Mouse (Mus musculus) CH12.LX (cell line): ENCODE data around the gene Chrd.

ENCODE experiments used
- POLR2A ChIP-seq: IDR thresholded peaks from 2 replicates; pipeline ENCODE4 v1.6.1; 2011; ENCODE audit warnings: low read depth, mild to moderate bottlenecking, improper control_type of control experiment, low read length
- SIN3A ChIP-seq: IDR thresholded peaks from 2 replicates; pipeline ENCODE4 v1.6.1; 2012; ENCODE audit warnings: low read length, improper control_type of control experiment, inconsistent platforms
- SMC3 ChIP-seq: IDR thresholded peaks from 2 replicates; pipeline ENCODE4 v1.6.1; 2011; ENCODE audit warnings: low read depth, low read length, improper control_type of control experiment
- USF1 ChIP-seq: IDR thresholded peaks from 2 replicates; pipeline ENCODE4 v1.6.1; 2014; ENCODE audit warnings: low read depth, mild to moderate bottlenecking, inconsistent platforms, low read length, improper control_type of control experiment
- ZKSCAN1 ChIP-seq: IDR thresholded peaks from 2 replicates; pipeline ENCODE4 v1.6.1; 2012; ENCODE audit warnings: low read depth, inconsistent platforms, low read length, improper control_type of control experiment, borderline replicate concordance
- ZMIZ1 ChIP-seq: IDR thresholded peaks from 2 replicates; pipeline ENCODE4 v1.6.1; 2012; ENCODE audit warnings: low read depth, mild to moderate bottlenecking, inconsistent platforms, low read length, improper control_type of control experiment

DNA sequence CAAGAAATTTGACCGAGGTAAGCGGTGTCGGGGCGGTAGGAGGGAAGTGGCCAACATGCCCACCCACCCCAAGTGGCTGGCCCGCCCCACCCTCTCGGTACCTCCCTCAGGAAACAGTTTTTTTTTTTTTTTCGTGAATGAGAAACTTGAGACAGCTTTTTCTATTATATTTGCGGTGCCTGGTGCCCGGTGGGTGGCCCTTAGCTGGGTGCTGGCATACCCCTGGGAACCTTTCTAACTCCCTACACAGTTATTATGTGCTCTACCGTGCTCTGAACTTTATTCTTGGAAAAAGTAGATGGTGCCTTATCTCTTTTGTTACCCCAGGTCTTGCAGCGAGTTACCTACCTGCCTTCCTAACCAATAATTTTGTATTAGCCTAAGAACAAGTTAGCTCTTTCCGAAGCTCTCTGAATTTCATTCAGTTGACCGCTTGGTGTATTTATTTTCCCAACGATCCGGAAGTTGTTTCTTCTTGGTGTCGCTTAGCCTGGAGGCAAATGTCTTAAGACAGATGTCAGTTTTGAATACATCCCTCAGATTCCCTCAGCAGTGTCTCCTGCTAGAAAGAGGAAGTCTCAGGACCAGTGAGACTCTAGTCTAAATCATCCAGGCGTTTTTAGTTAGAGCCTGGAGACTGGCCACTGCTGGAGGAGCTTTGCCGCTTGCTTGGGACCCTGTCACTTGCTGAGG, 14.8 kb upstream of the Chrd start:
- TF ChIP-seq SMC3 (no peak), POLR2A (no peak), ZKSCAN1 (no peak), SIN3A (peak; percentile 62; the same call in 1 of the 2 replicates), ZMIZ1 (no peak), USF1 (no peak)
